Mouse (Mus musculus) forebrain, embryonic 11.5 days (tissue): ENCODE measurements around the gene Gm20388. TPM values are rescaled to one million over a fixed set of nuclear protein-coding genes. Genes with fewer than 3 reads are reported as not detected.
"Not testable (repeated sequence)": the region's sequence is repeated elsewhere in the genome, so short reads cannot be mapped to it uniquely, and the experiment has no call there.

Experiments
- ATAC-seq: fragments of 200-750 bp; cut with Nextera tagmentation; replicated peaks from 2 replicates; pipeline ENCODE4 v1.8.0; 2017; ENCODE audit warnings: moderate TSS enrichment; ENCODE audit not compliant: low FRiP score
- DNase-seq: peaks from one replicate; pipeline ENCODE4 v3.0.0-alpha.2; 2017; ENCODE audit warnings: low spot score
- H3K27ac ChIP-seq: fragments of 300-500 bp; sonication (generic); 2 replicates; pipeline ENCODE4 v1.5.1; 2014; ENCODE audit warnings: low read depth, low read length
- H3K27me3 ChIP-seq: fragments of 300-500 bp; sonication (generic); 2 replicates; pipeline ENCODE4 v1.6.1; 2014; ENCODE audit warnings: mild to moderate bottlenecking, low read length, mixed read lengths; ENCODE audit not compliant: control insufficient read depth, insufficient read depth
- H3K36me3 ChIP-seq: fragments of 300-500 bp; sonication (generic); 2 replicates; pipeline ENCODE4 v1.6.1; 2014; ENCODE audit warnings: mild to moderate bottlenecking, low read length, moderate library complexity, mixed read lengths; ENCODE audit not compliant: control insufficient read depth, insufficient read depth
- H3K4me1 ChIP-seq: fragments of 300-500 bp; sonication (generic); replicated peaks from 2 replicates; pipeline ENCODE4 v1.6.1; 2014; ENCODE audit warnings: low read length, mixed read lengths; ENCODE audit not compliant: control insufficient read depth, insufficient read depth
- H3K4me2 ChIP-seq: fragments of 300-500 bp; sonication (generic); 2 replicates; pipeline ENCODE4 v1.6.1; 2014; ENCODE audit warnings: low read depth, mild to moderate bottlenecking, low read length, moderate library complexity, mixed read lengths; ENCODE audit not compliant: severe bottlenecking
- H3K4me3 ChIP-seq: fragments of 300-500 bp; sonication (generic); 2 replicates; pipeline ENCODE4 v1.5.1; 2014; ENCODE audit warnings: low read depth, low read length
- H3K9ac ChIP-seq: fragments of 300-500 bp; sonication (generic); 2 replicates; pipeline ENCODE4 v1.6.1; 2014; ENCODE audit warnings: low read length
- H3K9me3 ChIP-seq: fragments of 300-500 bp; sonication (generic); 2 replicates; pipeline ENCODE4 v1.6.1; 2016; ENCODE audit warnings: low read length, mixed read lengths; ENCODE audit not compliant: control insufficient read depth
- WGBS: fragments of 180-500 bp; shearing (Covaris S2); extraction: QIAGEN DNeasy Blood & Tissue Kit; methylation state at CpG from one replicate; pipeline ENCODE4 v1.1.7; 2014; 5-methylcytosine and 5-hydroxymethylcytosine counted together
- polyA plus RNA-seq: library from polyadenylated mRNA; unstranded; fragments of >200 nt; fragmentation: Nextera tagmentation; extraction: Ambion mirVana; gene quantifications from 2 replicates; pipeline ENCODE4 v1.2.1, GENCODE M21; 2014

Gm20388 gene
- polyA plus RNA-seq, 1 experiment from 2014 or later: not detected

DNA sequence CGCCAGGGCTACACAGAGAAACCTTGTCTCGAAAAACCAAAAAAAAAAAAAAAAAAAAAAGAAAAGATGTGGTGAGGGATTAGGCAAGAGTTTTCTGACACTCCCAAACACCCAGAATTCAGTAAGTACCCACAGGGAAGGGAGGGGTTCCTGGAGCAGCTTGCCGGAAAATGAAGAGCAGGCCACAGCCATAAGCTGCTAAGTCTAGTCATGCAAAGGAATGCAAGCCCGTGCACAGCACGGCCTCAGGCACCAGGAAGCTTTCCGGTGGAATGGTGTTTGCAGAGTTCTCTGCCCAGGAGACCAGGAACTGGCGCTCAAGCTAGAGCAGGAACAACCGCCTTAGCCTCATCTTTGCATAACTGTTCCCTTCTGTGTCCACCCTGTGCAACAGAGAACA lies 3189.6 kb downstream of the Gm20388 start:
- no peak overlapping the region for H3K4me2 ChIP-seq
- DNase-seq (no peak), ATAC-seq (no peak)
- peaks cover 10% of the 10 kb centered on the region; the same call in 1 of the 2 replicates for H3K36me3 ChIP-seq
- WGBS: 61% methylated on average over 8 of the region's 8 CpGs
- no peak overlapping the region for H3K27ac ChIP-seq
- no peaks in the 10 kb centered on the region for H3K27me3 ChIP-seq
- H3K4me3 ChIP-seq: no peak overlapping the region
- H3K9ac ChIP-seq: no peak overlapping the region
- no peaks in the 10 kb centered on the region for H3K9me3 ChIP-seq
- peaks cover 8% of the 10 kb centered on the region; the same call in 1 of the 2 replicates for H3K4me1 ChIP-seq

DNA sequence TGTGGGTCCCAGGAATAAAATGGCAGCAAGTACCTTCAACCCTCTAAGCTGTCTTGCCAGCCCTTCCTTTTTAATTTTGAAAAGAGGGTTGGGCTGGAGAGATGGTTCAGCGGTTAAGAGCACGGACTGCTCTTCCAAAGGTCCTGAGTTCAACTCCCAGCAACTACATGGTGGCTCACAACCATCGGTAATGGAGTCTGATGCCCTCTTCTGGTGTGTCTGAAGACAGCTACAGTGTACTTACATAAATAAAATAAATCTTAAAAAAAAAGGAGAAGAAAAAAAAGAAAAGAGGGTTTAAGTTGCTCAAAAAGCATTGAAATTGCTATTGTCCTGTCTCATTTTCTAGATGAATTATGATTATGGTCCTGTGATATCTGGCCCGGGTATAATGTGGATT lies 3190.6 kb downstream of the Gm20388 start:
- Histone ChIP-seq H3K9me3 (no peaks in the 10 kb centered on the region), H3K27ac (no peak overlapping the region), H3K27me3 (no peaks in the 10 kb centered on the region), H3K4me3 (no peak overlapping the region), H3K36me3 (peaks cover 10% of the 10 kb centered on the region; the same call in 1 of the 2 replicates), H3K4me1 (peaks cover 8% of the 10 kb centered on the region; the same call in 1 of the 2 replicates), H3K9ac (no peak overlapping the region), H3K4me2 (no peak overlapping the region)
- no peak for ATAC-seq
- DNase-seq: no peak
- WGBS: 78% methylated on average over 4 of the region's 4 CpGs

DNA sequence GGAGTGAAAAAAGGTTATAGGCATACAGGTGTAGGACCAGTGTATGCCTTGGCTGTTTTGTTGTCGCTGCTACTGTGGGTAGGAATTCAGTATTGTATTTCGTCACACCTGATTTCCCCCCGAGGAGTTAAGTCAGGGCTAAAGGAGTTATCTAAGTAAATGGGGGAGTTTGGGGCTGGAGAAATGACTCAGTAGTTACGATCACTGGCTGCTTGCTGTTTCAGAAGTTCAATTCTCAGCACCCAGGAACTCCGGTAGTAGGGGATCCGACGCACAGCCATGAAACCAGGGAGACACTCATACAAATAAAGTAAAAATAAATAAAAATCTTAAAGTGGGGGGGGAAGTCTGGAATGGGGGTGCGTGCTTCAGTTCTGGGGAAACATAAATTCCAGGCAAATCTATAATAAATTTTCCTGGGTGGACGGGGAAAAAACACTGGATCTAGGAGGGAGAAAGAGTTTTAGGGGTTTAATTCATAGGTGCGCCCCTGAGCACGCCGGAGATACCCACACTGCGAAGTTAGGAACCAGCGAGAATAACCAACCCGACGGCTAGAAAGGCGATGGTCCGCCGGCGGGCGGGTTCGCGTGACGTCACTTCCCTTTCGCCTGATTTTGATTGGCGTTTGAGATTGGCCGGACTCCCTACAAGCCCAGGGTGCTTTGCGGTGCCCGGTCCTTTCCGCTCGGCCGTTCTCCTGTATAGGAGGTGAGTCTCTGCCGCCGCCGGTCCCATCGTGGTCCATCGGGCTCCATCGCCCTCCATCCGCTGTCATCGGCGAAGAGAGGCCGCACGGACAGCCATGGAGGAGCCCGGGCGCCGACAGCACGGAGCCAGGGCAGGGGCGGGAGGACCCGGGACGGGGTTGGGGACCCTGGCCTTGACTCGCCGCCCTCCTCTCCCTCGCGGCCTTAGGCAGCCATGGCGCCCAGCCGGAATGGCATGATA lies 3191.4 kb downstream of the Gm20388 start, which contains the start of gene Rpl13:
Gene Rpl13 (plus strand): TSS at position 616 of the 951 bp plus-strand sequence.
- peaks cover 10% of the 10 kb centered on the region; the same call in 1 of the 2 replicates for H3K36me3 ChIP-seq
- no peaks in the 10 kb centered on the region for H3K27me3 ChIP-seq
- H3K9me3 ChIP-seq: no peaks in the 10 kb centered on the region
- peak; percentile 97 for ATAC-seq
- peak within 1 kb of the TSS; percentile 85 for H3K4me3 ChIP-seq
- H3K4me2 ChIP-seq: peak within 1 kb of the TSS; percentile 93
- H3K4me1 ChIP-seq: peaks cover 8% of the 10 kb centered on the region; the same call in 1 of the 2 replicates
- 1% methylated on average over 47 of the region's 56 CpGs for WGBS
- peak; percentile 98 for DNase-seq
- H3K27ac ChIP-seq: peak within 1 kb of the TSS; percentile 81
- peak within 1 kb of the TSS; percentile 94 for H3K9ac ChIP-seq

DNA sequence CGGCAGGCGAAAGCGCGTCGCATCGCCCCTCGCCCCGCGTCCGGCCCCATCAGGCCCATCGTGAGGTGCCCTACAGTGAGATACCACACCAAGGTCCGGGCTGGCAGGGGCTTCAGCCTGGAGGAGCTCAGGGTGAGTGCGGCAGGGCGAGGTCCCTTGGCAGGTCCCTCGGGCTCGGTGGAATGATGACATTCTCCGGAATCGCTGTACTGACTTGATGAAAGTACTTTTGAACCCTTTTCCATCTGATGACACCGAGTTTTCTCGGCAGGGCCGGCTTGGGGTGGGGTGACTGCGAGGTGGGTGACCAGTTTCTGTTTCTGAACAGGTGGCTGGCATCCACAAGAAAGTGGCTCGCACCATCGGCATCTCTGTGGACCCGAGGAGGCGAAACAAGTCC lies 3192.2 kb downstream of the Gm20388 start:
- not testable (repeated sequence) for H3K4me1 ChIP-seq, H3K9me3 ChIP-seq, ATAC-seq, H3K27me3 ChIP-seq
- Histone ChIP-seq H3K4me3 (peak overlapping the region; percentile 85), H3K36me3 (peaks cover 10% of the 10 kb centered on the region; the same call in 1 of the 2 replicates), H3K9ac (peak overlapping the region; percentile 94), H3K27ac (peak overlapping the region; percentile 81), H3K4me2 (peak overlapping the region; percentile 93)
- under 1% methylated on average over 23 of the region's 26 CpGs for WGBS
- DNase-seq: peak; percentile 62

DNA sequence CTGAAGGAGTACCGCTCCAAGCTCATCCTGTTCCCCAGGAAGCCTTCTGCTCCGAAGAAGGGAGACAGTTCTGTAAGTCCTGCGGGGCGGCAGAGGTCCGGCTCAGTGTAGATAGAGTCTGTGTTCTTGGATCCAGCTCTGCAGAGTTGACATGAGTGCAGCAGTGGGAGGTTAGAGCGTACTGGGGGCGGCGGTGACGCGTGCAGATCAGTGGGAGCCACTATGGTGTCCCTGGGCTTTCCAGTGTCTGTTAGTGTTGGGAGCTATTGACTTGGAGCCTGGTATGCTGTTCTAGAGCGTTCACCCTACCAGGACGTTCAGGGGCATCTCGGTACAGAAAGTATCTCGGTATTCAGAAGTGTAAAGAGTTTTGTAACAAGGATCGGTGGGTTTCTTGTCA lies 3192.6 kb downstream of the Gm20388 start:
- H3K4me3 ChIP-seq: peak overlapping the region; percentile 85
- H3K9ac ChIP-seq: peak overlapping the region; percentile 94
- no peaks in the 10 kb centered on the region for H3K27me3 ChIP-seq
- peak overlapping the region; percentile 81; the same call in 1 of the 2 replicates for H3K27ac ChIP-seq
- DNase-seq (no peak), ATAC-seq (no peak)
- peaks cover 10% of the 10 kb centered on the region; the same call in 1 of the 2 replicates for H3K36me3 ChIP-seq
- WGBS: 18% methylated on average over 15 of the region's 15 CpGs
- H3K4me2 ChIP-seq: peak overlapping the region; percentile 93
- peaks cover 8% of the 10 kb centered on the region; the same call in 1 of the 2 replicates for H3K4me1 ChIP-seq
- H3K9me3 ChIP-seq: no peaks in the 10 kb centered on the region

DNA sequence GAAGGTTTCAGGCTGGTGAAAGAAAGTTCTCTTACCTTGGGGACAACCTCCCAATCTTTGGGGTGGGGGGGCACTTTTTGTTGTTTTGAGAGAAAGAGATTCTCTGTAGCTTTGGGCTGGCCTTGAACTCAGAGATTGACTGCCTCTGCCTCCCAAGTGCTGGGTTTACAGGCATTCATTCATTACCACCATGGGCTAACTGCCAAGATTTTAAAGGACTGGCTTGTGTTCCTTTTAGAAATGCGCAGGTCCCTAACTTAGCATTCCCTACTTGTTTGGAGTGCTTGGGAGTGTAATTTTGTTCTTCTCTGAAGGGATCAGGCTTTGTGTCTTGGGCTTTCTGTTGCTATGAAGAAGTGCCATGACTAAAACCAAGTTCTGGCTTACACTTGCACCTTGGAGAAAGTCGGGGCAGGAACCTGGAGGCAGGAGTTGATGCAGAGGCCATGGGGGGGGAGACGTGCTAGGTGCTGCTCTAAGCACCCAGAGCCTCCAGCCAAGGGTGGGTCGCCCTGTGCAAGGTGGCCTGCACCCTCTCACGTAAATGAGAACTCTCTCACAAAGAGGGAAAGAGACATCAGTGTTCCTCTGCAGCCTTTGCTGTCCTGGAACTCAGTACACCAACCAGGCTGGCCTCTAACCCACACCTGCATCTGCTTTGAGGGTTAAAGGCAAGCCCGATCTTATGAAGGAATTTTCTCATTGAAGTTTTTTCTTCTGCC lies 3193.6 kb downstream of the Gm20388 start:
- 88% methylated on average over 6 of the region's 6 CpGs for WGBS
- no peaks in the 10 kb centered on the region for H3K27me3 ChIP-seq
- H3K27ac ChIP-seq: no peak overlapping the region
- H3K9ac ChIP-seq: peak overlapping the region; percentile 94; the same call in 1 of the 2 replicates
- H3K9me3 ChIP-seq: no peaks in the 10 kb centered on the region
- peak overlapping the region; percentile 85 for H3K4me3 ChIP-seq
- no peak overlapping the region; the same call in 1 of the 2 replicates for H3K4me2 ChIP-seq
- peaks cover 10% of the 10 kb centered on the region; the same call in 1 of the 2 replicates for H3K36me3 ChIP-seq
- DNase-seq (no peak), ATAC-seq (no peak)
- peaks cover 8% of the 10 kb centered on the region; the same call in 1 of the 2 replicates for H3K4me1 ChIP-seq

DNA sequence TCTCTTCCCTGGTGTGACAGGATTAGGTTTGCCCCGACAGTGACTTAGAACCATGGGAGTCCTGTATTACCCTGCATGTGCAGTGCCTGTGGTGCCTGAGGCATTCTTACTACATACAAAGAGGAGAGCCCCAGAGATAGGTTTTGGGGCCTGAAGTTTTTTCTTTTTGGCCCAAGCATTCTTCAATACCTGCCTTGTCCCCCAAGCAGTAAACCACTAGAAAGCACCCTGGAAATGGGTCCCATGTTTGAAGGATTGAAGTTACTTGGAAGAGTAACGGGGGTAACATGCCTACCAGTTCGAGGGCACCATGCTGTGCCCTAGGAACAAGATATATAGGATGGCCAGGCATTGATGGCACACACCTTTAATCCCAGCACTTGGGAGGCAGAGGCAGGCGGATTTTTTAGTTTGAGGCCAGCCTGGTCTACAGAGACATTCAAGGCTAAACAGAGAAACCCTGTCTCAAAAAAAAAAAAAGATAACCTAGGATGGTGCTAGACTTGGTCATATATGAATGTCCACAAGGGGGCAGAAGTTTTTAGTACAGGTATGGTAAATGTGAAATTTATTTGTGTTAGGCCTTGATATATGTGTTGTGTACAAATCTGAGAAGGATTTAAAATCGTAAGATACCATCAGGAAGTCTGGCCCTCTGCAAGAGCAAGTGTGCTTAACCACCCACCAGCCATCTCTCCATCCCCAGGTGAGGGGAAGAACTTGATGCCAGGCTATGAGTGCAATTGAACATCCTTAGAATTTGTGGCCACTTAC lies 3195.1 kb downstream of the Gm20388 start:
- no peaks in the 10 kb centered on the region for H3K27me3 ChIP-seq
- H3K4me2 ChIP-seq: no peak overlapping the region
- H3K9ac ChIP-seq: no peak overlapping the region
- 64% methylated on average over 5 of the region's 5 CpGs for WGBS
- no peak overlapping the region for H3K4me3 ChIP-seq
- H3K9me3 ChIP-seq: no peaks in the 10 kb centered on the region
- ATAC-seq (no peak), DNase-seq (no peak)
- peaks cover 8% of the 10 kb centered on the region; the same call in 1 of the 2 replicates for H3K4me1 ChIP-seq
- H3K36me3 ChIP-seq: peaks cover 10% of the 10 kb centered on the region; the same call in 1 of the 2 replicates
- H3K27ac ChIP-seq: no peak overlapping the region
